Mouse (Mus musculus) kidney, postnatal 10 days (tissue): ENCODE data around the gene Npy.

ENCODE experiments used
- DNase-seq: peaks from one replicate; pipeline ENCODE4 v3.0.0; 2021; ENCODE audit warnings: mixed read lengths

Gene Npy

DNA sequence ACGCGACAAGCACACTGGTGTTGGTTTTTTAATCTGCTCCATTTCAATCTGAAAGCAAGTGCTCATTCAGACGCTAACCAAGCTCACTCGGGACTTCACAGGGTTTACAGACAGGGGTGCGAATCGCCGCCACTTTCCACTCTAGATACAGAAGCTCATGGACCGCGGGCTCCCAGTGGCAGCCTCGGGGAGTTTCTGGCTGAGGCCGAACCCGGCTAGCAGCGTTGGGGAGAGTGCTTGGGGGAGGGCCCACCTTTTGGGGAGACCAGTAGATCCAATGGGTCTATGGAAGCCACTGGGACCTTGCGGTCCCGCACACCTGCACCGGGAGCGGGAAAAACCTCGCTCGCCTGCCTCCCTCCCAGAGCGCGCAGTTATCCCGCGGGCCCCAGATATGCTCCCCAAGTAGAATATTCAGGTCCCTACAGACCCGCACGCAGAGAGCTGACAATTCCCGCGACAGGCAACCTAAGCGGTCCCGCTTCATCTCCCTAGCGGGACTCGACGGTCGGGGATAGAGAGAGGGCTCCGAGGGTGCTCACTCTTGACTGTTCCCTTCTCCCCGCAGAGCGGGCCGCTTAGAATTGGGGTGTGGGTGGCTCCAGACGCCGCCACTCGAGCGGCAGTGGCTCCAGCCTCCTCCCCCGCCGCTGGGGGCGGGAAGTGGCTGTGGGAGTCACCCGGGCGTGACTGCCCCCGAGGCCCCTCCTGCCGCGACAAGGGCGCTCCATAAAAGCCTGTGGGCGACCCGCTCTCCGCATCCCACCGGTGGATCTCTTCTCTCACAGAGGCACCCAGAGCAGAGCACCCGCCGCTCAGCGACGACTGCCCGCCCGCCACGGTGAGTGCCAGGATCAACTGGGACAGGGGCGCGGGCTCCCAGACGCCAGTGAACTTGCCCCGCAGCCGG is at the start of gene Npy:
TSS of gene Npy (plus strand) at position 750 of the 910 bp plus-strand sequence.
- DNase-seq = peak; percentile 63

DNA sequence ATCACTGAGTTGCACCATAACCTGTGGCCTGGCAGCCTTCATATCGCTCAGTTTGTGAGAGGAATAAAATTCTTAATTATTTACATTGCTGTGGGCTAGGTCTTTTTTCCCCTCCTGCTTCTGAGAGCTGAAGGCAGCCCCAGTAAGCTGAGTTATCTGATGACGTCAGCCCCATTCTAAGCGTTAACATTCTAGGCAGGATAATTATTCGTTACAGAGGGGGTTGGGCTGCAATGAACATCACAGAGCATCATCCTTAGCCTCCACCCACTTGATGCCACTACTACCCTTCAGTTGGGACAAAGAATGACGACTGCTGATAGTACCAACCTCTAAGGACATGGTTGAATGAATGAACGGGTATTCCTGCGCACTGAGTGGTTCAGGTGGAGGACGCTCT is 47.5 kb upstream of the Npy start:
- DNase-seq = no peak

DNA sequence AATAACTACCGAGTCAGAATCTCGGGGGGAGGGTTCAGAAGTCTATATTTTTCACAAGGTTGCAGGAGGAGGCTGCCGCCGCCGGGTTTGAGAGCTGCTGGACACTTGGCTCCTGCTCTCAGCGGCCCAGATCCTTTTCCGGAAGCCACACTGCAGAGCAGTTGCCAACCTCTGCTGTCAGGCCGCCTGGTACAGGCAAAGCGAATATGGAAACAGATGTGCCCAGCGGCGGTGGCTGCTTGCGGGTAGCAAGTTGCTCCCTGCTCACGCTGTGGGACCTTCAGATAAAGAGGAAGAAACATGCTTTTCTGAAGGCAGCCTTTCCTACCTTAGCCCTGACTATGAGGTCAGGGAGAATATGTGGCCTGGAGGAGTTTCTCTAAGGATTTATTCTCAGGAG is 44.4 kb upstream of the Npy start:
- DNase-seq = no peak

DNA sequence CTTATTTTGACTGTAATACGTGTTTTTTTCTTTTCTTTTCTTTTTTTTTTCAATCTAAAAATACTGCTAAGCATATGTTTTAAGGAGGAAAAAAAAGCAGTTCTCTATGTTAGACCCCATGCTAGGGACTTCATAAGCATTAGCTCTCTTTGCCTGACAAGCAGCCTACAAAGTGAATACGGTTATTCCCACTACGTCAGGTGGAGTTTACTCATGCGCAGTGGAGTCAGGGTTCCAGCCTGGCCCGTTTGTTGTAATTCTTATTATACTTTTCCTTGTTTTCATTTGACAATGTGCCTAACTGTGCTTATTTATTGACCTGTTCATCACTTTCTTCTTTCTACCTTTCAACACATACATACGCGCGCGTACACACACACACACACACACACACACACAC is 43.8 kb upstream of the Npy start:
- no peak for DNase-seq

DNA sequence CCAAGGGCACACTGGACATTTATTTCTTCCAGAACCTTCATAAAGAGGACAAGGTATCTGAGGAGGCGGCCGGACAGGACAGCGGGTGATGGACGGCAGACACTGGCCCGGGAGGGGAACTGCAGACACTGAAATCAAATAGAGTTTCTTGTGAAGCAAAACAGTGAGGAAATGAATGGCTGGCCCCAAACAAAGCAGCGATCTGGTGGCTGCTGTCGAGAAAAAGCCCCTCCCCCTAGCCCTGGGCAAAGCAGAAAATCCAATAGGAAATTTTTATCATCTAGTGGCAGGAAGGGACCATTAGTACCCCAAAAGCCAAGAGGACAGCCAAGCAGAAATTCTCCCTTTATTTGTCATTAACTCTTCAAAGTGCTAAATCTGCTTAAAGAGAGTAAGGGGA is 42.9 kb upstream of the Npy start:
- DNase-seq = no peak

DNA sequence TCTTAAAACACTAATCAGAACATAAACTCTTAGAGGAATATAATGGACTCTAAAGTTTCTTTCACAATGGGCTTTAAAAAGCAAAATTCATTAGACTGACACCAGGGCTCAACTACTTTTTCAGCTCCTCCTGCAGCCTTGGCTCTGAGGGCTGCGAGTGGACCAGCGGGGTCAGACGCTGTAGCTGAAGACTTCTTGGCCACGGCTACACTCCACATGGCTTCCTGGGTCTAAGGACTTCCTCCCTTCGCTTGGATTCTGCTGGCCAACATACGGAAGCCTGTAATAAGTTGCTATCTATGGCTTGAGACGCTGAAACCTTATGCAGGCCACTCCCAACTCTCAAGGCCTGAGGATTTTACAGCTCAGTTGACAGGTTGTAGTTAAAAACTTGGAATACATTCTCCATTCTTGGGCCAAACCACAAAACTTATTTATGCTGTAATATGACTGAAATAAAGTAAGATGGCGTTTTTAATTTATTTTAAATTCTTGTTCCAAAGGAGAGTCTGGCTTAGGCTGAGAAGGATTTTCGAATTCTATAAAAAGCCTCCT is 41.6 kb upstream of the Npy start:
- peak; percentile 53 for DNase-seq

DNA sequence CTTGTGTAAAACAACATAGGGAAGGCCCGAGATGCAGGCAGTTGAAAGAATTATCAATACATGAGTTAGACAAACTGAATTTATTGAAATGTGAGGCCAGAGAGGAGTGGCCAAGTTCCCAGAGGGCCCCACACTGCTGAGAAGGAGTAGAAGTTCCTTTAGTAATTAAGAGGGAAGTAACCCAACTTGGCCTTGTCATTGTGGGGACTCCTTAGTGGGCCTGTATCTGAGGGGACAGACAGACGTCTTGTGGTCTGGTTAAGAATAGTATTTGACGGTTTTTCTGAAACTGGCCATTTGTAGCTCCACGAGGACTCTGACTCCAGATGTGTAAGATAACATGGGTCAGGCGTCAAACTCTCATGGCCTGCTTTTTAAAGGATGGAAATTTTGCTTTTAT is 40.7 kb upstream of the Npy start:
- DNase-seq = no peak

DNA sequence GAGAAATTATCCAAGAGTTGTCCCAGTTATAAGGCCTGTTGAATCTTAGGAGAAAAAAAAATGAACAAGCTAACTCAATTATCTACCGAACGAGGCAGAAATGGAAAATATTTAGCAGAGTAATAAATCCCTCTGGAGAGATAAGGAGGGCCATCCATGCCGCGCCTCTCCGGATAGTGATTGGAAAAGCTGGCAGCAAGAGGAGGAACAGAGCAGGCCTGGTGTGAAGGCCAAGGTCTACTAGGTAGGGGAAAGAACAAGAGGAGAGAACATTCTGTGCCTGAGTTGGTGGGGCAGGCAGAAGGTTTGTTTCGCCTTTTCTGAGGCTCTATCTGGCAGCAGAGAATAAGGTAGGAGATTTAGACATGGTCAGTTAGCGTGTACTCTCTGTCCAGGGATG is 39.8 kb upstream of the Npy start:
- no peak for DNase-seq

DNA sequence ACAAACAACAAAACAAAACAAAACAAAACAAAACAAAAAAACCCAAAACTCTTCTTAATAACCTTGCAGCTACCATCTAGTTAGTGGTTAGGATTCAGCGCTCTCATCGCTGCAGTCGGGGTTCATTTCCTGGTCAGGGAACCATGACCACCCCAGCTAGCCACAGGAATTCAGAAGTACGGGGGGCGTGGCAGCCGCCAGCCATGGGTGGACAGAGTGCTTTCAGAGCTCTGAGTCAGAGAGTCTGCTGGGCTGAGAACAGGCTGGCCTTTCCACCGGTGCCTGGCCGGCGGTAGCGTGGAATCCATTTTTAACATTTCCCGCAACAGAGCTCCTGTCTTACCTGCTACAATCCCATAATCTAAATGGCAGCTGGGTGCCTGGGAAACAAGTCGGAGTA is 30.0 kb upstream of the Npy start:
- peak; percentile 74 for DNase-seq

DNA sequence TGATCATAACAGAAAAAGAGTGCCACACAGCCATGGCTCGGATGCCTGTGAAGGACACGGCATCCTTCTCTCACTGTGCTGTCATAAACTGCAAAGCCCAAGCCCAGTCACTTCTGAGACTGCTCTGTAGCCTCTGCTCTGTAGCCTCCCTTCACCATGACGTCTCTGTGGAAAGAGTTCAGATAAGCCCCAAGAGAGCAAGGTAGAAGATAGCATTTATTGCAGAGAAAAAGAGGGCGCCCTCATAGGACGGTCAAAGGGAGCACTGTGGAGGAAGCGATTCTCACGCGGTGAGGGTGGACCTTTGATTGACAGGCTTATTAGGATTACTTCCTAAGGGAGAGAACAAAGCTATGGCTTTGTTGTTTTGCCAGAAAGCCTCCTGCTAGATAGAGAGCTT is 18.4 kb upstream of the Npy start:
- DNase-seq = no peak

DNA sequence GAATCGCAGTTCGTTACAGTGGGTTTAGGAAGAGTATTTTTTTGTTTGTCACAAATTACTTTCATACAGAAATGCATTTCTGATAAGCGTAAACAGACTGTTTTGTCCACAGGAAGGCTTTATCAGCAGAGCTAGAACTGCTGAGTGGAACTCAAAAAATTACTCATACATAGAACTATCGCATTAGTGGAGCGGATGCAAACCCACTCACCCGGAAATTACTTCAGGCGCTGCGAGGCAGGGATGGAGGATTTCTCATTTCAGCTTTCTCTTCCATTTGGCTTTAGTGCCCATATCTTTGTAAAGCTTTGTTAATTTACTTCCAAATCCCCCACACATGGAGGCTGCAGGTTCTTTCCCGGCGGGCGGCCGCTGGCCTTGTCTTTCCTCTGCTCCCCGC is 14.4 kb upstream of the Npy start:
- no peak for DNase-seq

DNA sequence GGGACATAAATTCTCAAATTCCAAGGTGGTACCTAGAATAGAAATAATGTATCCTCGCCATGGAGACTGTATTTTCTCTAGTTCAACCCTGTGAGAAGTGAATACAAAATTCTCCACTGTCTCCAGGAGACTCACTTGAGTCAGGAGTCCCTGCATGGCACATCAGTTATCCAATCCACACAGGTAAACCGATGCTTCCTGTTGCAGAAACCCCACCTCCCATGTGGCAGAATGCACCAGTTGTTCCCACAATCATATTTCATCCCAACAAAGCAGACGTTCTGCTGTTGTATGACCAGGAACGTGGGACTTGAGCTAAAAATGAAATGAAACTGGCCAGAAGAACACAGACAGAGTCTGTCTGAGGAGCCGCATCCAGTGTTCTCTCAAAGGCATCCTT is 5.3 kb upstream of the Npy start:
- no peak for DNase-seq

DNA sequence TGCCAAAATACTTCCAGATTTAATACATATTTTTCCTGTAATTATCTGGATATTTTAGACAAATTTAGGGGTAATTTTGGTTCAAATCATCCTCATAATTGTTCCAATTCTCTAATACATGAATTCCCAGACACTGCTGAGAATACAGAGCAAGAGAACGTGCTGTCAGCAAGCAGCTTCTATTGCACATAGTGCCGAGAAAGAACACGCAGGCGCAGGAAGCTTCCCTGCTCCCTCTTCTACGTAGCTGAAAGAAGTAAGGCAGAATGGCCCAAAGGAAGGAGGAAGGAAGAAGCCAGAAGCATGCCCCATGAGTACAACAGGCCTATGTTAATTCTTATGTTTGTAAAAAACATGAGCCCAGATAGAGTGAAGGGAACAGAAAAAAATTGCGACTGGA is 4.9 kb upstream of the Npy start:
- DNase-seq = no peak

DNA sequence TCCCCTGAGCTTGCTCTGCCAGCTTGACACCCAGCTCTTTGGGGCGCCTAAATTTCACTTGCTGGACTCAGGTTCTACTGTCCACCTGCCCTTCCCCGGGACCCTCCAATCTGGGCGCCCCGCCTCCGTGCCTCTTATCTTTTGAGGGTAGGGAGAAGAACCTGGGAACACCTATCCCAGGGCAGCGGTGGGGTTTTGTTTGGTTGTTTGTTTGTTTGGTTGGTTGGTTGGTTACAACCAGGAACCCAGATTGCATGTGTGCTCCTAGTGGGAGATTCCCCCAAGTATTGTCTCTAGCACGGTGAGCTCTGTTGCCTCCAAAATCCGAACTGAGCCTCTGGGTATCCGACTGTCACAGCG is 341 bp downstream of the Npy start:
- DNase-seq = no peak

DNA sequence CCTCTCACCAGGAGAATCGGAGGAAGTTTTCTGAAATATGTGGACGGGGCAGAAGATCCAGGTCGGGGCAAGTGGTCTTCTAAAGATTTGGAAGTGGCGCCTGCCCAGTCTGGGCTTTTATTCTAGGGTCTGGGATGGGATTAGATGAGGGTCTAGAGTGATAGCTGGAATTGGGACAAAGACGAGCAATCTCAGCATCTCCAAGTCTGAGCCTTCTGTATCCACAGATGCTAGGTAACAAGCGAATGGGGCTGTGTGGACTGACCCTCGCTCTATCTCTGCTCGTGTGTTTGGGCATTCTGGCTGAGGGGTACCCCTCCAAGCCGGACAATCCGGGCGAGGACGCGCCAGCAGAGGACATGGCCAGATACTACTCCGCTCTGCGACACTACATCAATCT is 861 bp downstream of the Npy start:
- no peak for DNase-seq

DNA sequence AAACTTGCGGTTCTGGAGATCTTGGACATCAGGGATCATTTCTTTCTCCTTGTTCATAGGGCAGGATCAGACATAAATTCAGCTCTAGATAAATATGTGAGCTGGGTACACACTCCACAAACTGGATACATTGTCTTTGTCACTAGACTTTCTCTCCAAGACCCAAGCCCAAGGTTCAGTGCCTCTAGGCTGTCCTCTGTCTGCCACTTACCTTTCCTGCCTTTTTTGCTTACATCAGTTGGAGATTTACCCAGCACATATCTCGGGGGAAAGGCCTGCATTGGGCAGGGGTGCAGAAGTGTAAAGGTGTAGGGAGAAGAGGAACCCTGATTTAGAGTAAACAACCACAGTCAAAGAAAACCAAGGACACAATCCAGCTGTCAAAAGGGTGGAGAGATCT is 1.3 kb downstream of the Npy start:
- DNase-seq = no peak

DNA sequence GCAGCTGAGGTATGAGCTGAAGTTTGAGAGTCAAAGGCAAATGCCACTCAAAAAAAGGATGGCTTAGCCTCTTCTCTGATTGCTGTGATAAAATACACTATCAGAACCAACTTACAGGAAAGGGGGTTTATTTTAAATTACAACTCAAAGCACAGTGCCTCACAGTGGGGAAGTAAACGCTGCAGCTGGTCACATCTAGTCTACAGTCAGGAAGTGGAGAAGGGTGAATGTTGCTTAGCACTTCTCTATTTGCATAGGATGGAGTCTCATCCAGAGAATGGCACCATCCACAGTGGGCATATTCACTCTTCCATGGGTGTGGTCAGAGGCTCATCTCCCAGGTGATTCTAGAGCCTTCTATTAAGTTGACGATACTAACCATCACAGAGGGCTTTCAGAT is 9.1 kb downstream of the Npy start:
- DNase-seq = no peak

DNA sequence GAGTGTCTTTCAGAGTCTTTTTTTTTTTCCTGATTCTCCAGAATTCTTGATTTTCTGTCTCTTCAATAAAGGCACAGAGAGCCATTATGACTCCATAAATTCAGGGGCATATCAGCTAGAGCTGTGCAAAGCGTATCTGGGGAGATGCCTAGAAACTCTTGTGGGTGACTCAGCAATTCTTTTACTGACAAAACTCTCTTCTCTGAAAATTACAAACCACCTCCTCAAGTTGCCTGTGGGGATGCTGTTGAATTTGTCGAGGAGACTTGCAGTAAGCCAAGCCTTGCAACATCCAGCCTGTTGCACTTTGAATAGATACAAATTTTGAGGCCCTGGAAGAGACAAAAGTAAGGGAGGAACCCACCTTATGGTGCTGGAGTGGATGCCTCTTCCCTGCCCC is 34.3 kb downstream of the Npy start:
- no peak for DNase-seq

DNA sequence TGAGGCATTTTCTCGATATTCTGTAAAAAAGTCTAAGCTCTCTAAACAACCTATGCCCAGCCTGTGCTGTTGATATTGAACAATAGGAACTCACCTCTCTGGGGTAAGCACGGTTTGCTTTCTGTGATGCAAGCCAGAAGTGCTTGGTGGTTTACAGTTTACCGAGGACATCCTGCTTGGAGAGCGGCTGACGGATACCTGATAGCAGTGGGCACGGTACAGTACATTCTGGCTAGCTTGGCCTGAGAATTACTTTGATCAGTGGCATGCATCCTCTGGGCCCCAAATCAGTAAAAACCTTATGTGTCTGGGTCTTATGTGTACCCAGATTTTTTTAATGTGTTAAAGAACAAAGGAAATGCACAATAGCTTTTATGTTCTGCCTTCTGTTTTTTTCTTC is 45.1 kb downstream of the Npy start:
- DNase-seq = no peak

DNA sequence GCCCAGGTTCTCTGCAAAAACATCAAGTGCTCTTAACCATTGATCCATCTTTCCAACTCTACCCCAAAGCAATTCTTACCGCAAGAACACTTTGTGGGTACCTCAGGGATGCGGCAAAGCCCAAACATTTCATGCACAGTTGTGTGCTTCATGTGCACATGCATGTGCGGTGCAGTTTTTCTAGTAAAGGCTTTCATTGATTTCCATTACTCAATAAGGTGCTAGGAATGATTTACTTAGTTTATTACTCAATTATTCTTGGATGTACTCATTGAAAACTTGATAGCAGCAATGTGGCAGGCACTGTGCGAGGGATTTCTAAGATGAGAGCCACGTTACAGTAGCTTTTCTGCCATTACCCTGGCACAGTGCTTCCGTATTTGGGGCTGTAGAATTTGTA is 48.6 kb downstream of the Npy start:
- no peak for DNase-seq

DNA sequence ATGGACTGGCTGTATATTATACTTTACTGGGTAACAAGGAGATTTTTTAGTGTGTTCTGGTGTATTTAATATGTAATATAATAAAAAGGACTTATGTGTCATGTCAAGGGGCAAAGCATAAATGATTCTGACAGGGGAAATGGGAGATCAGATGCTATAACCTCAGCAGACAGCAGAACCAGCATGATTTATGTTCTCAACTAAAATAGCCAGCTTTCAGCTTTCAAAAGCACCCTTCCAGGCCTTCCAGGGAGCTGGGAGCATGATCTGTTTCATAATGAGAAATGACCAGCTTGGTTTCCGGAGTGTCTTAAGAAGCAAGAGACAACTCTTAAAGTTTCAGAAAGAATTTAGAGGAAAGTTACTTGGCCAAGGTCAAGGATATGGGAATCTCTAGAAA is 51.0 kb downstream of the Npy start:
- DNase-seq = peak; percentile 41

DNA sequence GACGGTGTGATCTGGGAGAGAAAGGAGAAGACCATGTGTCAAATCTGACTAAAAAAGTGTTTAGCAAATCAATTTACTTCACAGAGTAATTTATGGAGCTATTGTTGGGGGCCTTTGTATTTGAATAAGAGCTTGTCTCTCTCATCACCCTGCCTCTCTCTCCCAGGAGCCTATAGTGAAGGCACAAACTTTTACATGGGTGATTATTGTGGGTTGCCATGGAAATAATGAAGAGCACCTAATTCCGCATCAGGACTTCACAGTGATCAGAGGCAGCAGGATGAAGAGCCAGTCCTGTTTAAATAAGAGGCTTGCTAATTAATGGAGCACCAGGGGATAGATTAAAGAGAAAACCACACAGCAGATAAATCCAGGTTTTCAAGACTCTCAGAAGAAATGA is 52.6 kb downstream of the Npy start:
- DNase-seq = no peak

DNA sequence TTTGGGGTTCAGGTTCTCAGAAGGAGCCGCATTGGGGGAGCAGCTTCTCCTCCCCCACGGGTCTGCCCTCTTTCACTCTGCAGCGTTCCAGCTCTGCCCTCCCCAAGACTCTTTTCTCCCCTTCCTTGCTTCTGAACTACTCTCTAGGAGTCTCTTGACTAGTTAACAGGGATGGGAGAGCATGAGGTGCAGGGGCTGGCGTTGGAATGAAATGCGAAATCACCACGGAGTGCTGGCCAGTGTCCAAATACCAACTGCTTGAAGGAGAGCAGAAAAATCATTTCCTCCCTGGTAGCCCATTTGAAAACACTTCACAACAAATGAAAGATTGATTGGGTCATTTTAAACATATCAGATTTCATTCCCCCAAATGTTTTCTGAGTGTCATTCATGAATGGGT is 53.3 kb downstream of the Npy start:
- peak; percentile 23 for DNase-seq
